Mouse (Mus musculus) liver, adult 2 months (tissue): ENCODE results near the gene Tanc1.

Experiments used
- CTCF ChIP-seq: fragments of 200-500 bp; IDR thresholded peaks from 2 replicates; pipeline ENCODE4 v1.5.1; 2011; ENCODE audit warnings: low read depth, low read length, control low read depth
- POLR2A ChIP-seq: fragments of 200-500 bp; IDR thresholded peaks from 2 replicates; pipeline ENCODE4 v1.6.1; 2011; ENCODE audit warnings: low read length, control low read depth; ENCODE audit not compliant: insufficient read depth; ENCODE audit errors: extremely low read depth

DNA sequence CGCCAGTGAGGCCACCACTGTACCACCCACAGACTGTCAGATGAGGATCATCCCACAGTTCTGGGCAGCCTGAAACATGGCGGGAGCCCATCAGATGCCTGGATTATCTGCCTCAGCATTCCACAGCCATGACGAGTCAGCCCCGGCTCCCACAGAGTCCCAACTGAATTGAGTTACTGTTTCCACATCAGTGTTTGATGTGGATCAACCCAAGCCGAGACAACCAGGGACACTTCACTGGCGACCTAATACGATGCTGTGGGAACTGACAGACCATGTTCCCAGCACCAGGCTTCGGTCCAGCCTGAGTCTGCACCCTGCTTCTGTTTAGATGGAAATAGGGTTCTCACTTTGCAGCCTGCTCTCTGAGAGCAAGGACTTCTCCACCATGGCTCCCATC, 212.4 kb downstream of the Tanc1 start:
- TF ChIP-seq CTCF = no peak
- no peak for TF ChIP-seq POLR2A
